Mouse (Mus musculus): ENCODE measurements around the gene Pemt.

Gene Pemt

GRCm38 (mm10) chr11:60001231-60001980, 44.9 kb downstream of the Pemt start:
- DNase-seq (ENCODE audit: low spot score): no peak

- DNase-seq (ENCODE audit: low spot score): no peak
Measured at GRCm38 (mm10) chr11:59994318-59994717, 52.0 kb downstream of the Pemt start.

DNA sequence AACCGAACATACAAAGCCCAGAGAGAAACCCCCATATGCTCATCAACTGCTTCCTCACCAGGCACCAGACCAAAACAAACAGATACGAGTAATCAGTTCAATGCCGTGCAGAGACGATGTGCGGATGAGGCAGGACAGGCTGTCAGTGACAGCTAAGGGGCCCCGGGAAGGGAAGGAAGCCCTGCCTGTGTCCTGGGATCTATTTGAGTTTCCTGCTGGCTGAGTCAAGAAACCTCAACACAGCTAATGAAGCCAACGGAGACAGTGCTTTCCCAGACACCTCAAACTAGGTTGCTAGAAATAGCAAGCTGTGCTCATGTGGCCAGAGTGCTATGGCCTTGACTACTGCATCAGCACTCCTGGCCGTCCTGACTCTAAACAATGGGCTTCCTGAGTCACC, 54.9 kb downstream of the Pemt start:
- no peak for DNase-seq (ENCODE audit: low spot score)

- no peak for DNase-seq (ENCODE audit: low spot score)
Measured at GRCm38 (mm10) chr11:59989406-59989805, 56.9 kb downstream of the Pemt start.

GRCm38 (mm10) chr11:59977831-59978230, 68.5 kb downstream of the Pemt start:
- DNase-seq (ENCODE audit: low spot score): no peak

DNA sequence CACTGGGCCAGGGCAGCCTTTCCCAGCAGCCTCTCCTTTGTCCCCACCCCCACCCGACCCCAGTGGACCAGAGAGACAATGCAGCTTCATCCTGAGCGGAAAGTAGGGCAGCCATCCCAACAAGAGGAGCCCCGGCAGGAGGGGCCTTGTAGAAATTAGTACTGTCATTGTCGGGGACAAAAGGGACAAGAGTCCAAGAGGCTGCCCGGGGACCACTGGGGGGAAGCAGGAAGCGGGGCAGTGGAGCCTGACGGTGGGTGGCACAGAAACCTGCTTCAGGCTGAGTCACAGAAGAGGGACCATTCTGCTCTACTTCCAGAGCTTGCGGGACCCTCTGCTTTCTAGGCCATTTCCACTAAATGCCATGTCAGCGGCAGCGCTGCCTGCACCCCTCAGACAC, 71.0 kb downstream of the Pemt start:
- no peak for DNase-seq (ENCODE audit: low spot score)

DNA sequence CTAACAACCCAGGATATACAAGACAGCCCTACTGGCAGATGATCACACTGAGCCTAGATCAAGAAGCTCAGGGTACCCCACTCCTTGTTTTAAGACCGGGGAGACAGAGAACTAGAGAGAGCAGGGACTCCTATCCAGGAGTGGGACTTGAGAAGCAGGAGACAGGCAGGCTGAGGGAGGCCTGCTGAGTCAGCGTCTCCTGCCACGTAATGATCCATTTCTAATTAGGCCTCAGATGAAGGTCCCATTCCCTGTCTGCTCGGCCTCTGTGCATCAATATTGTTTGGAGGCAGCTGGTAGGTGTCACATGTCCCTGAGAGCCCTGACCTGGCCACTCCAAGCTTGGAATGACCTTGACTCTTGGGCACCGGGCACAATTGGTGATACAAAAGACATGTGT, 72.9 kb downstream of the Pemt start:
- DNase-seq (ENCODE audit: low spot score): no peak

- DNase-seq (ENCODE audit: low spot score): no peak
Measured at GRCm38 (mm10) chr11:59971691-59972090, 74.6 kb downstream of the Pemt start.

- no peak for DNase-seq (ENCODE audit: low spot score)
Measured at GRCm38 (mm10) chr11:59970780-59971179, 75.5 kb downstream of the Pemt start.

DNA sequence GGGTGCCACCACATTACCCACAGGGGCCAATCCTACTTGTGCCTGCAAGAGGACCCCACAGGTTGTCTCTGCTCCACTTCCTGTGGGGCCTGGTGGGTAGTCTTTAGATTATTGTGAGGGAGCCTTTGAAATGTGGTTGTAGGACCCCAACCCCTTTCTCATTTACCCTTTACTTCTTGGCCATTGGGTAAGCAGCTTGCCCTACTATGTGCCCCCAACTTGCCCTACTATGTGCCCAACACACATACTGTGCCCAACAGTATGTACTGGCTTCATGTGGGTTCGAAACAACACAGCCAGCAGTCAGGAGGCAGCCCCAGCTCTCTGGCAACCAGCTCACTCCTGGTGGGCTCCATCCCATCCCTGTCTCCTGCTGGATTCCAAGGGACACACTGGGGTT, 78.5 kb downstream of the Pemt start:
- DNase-seq (ENCODE audit: low spot score): no peak

- DNase-seq (ENCODE audit: low spot score): no peak
Measured at GRCm38 (mm10) chr11:59966102-59966483, 80.2 kb downstream of the Pemt start.

DNA sequence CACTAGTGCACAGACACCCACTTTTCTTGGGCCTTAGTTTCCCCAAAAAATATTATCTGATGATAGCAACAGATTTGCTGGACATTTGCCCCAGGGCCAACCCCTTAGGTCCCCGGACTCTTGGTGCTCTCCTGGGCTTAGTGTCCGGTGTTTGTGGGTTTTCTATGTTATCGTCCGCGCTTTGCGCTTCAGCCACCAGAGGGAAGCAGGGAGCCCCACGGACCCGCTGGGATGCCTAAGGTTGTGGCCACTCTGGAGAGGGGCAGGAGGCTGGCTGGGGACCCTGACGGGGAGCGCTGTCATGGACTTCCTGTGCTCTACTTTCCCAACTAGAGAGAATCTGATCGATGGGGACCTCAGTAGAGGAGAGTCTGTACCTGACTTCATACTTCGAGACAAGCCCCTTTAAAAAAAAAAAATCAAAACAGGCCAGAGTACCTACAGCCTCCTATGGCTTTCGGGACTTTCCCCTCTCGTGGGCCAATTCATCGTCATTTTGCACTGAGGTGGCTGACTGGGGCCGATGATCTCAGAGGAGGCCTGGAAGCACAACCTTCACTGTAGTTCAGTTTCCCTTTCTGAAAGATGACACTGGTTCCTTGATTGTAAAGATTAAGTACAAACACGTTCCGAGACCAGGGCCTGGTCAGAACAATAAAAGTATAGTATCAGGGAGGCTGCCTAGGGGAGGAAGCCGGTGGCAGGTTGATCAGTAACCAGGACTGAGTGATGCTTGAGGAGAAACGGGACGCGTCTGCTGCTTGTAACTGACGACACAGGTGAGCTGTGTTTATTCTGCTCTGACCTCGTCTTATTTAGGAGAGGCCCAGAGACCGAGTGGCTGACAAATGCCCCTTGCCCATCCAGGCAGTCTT, 80.8 kb downstream of the Pemt start:
- DNase-seq (ENCODE audit: low spot score): peak; percentile 59

- DNase-seq (ENCODE audit: low spot score): no peak
Measured at GRCm38 (mm10) chr11:59964818-59965217, 81.5 kb downstream of the Pemt start, which contains the start of gene Rasd1. Gene Rasd1, minus strand, starts transcription at chr11:59964944.

- DNase-seq (ENCODE audit: low spot score): no peak
Measured at GRCm38 (mm10) chr11:59964163-59964758, 82.0 kb downstream of the Pemt start.

DNA sequence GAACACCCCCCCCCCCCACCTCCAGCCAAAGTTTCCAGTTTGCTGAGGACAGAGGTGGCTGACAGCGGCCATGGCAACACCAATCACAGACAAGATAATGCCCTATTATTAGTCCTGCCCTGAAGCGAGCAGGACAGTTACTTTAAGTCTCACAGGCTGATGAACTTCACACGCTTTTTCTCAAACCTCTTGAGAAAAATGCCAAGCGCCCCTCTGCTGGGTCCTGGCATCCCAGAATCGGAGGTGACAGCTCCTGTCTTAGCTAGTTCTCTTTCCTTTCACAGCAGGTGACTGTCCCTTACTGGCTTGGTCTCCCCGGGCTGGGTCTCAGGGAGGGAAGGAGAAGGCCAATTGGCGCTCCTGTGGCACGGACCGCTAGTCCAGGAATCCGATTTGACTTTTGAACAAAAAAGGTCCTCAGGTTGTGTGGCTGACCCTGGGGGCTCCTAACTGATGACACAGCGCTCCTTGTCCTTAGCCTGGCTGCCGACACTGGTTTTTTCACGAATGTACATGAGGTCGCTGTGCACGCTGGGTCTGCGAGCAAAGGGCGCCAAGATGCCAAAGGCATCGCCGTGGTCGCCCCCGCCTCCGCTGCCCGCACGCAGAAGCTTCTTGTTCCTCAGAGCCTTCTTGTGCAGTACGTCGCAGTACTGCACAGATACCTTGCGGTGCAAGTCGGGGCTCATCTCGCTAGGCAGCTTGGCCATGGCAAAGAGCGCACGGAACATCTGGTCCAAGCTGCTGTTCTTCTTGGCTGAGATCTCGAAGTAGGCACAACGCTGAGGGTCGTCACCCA, 82.7 kb downstream of the Pemt start:
- DNase-seq (ENCODE audit: low spot score): no peak

- no peak for DNase-seq (ENCODE audit: low spot score)
Measured at GRCm38 (mm10) chr11:59962590-59962989, 83.7 kb downstream of the Pemt start.

DNA sequence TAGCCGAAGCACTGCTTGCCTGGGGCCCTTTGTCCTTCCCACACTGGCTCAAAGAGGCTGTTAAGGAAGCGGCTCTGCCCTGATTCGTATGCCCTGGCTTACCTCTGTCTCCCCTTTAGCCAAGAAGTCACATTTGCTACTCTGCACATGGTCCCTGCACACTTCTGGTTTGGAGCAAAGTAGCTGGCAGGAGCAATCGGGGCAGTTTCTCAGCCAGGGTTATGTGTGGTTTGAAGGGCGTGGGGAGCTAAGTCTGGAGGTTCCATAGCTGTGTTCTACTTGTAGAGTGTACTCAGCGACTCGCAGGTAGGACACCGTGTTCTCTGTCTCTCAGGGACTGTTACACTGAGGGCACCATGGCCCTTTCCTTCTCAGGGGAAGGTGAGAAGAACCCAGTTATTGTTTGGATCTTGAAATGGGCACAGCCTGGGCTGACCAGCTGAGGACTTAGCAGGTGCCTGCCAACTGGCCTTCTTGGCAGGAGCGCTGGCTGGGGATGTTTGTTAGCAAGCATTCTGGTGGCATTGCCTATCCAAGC, 84.9 kb downstream of the Pemt start:
- no peak for DNase-seq (ENCODE audit: low spot score)

- peak; percentile 85 for DNase-seq (ENCODE audit: low spot score)
Measured at GRCm38 (mm10) chr11:59960476-59961337, 85.6 kb downstream of the Pemt start.

DNA sequence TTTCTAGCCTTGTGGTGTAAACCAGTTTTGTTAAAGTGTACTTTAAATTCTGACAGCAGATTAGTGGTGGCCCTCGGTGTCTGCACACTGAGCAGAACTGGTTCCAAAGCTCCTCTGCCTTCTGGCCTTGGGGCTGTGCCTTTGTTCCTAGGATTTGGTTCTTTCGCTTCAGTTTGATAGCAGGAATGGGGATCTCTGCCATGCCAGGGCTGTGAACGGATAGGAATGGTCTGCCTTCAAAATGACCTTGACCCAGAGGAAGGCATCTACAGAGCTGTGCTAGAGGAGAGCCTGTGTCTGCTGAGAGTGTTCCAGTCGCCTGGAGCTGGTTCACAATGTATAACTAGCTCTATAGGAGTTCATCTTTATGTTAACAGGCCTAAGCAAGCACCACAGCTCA, 86.8 kb downstream of the Pemt start:
- DNase-seq (ENCODE audit: low spot score): no peak

GRCm38 (mm10) chr11:59956749-59957148, 89.5 kb downstream of the Pemt start:
- no peak for DNase-seq (ENCODE audit: low spot score)

DNA sequence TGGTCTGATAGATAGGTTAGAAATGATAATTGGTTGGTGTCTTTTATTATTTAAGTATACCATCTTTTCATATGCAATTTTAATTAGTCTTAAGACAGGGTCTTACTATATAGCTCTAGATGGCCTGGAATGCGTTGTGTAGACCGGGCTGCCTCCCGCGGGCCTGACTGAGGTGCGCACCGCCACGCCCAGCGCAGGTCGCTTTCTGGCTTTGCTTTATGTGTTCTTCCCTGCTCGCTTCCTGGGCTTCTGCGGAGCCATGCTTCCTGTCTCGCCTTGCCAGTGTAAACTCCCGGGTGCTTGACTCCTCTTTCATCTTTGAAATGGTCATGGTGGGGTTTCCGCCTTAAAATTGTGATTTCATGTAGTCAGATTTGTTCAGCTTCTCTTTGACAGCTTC, 93.4 kb downstream of the Pemt start:
- DNase-seq (ENCODE audit: low spot score): no peak

Measured in MN1 (cell line).